Mouse (Mus musculus) brain, embryonic 14.5 days (tissue): ENCODE results near the gene Sobp.

ENCODE experiments used
- CTCF ChIP-seq: fragments of 200-500 bp; IDR thresholded peaks from 2 replicates; pipeline ENCODE4 v1.5.1; 2012; ENCODE audit warnings: inconsistent platforms, mild to moderate bottlenecking, moderate library complexity, borderline replicate concordance; ENCODE audit not compliant: insufficient read depth, insufficient read length; ENCODE audit errors: extremely low read depth
- POLR2A ChIP-seq: fragments of 200-500 bp; IDR thresholded peaks from 2 replicates; pipeline ENCODE4 v1.6.1; 2012; ENCODE audit warnings: mild to moderate bottlenecking, inconsistent platforms, borderline replicate concordance; ENCODE audit not compliant: poor library complexity, insufficient read depth, insufficient read length, severe bottlenecking; ENCODE audit errors: extremely low read depth

GRCm38 (mm10) chr10:43004174-43004734 lies 170.1 kb downstream of the Sobp start:
- TF ChIP-seq CTCF: no peak
- TF ChIP-seq POLR2A: no peak
